Mouse (Mus musculus) lung, postnatal 0 days (tissue): Measurements from ENCODE around the gene Ints3.

Source experiments
- CTCF ChIP-seq: IDR thresholded peaks from 2 replicates; pipeline ENCODE4 v1.5.1; 2016; ENCODE audit warnings: antibody characterized with exemption, mild to moderate bottlenecking
- EP300 ChIP-seq: IDR thresholded peaks from 2 replicates; pipeline ENCODE4 v1.6.1; 2016; ENCODE audit warnings: antibody characterized with exemption, mild to moderate bottlenecking, control low read depth

DNA sequence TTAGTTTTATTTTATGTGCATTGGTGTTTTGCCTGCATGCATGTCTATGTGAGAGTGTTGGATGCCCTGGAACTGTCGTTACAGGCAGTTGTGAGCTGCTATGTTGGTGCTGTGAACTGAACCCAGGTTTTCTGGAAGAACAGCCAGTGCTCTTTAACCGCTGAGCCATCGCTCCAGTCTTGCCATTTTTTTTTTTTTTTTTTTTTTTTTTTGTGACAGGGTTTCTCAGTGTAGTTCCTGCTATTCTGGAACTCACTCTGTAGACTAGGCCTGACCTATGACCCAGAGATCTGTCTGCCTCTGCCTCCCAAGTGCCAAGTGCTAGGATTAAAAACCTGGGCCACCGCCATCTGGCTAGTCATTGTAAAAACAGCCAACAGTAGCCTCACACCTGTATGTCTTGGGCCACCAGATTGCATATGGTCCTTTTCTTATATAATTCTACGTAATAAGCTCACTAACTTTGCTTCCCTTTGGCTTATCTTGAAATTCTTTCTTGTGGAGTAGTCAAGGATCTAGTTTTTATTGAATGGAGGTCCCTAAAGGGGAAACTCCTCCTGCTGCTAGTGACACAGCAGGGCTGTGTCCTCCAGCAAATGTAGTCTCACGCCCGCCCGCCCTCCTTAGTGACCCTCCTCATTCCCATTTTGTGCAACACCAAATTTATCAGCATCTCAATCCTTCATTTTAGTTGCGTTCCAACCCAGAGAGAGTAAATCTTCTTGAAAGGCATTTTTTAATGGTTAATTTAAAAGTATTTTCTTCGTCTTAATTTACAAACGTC lies 12.2 kb upstream of the Ints3 start:
- no peak for TF ChIP-seq EP300
- no peak for TF ChIP-seq CTCF
